Mouse (Mus musculus): Measurements from ENCODE around the gene Gpcpd1.

DNA sequence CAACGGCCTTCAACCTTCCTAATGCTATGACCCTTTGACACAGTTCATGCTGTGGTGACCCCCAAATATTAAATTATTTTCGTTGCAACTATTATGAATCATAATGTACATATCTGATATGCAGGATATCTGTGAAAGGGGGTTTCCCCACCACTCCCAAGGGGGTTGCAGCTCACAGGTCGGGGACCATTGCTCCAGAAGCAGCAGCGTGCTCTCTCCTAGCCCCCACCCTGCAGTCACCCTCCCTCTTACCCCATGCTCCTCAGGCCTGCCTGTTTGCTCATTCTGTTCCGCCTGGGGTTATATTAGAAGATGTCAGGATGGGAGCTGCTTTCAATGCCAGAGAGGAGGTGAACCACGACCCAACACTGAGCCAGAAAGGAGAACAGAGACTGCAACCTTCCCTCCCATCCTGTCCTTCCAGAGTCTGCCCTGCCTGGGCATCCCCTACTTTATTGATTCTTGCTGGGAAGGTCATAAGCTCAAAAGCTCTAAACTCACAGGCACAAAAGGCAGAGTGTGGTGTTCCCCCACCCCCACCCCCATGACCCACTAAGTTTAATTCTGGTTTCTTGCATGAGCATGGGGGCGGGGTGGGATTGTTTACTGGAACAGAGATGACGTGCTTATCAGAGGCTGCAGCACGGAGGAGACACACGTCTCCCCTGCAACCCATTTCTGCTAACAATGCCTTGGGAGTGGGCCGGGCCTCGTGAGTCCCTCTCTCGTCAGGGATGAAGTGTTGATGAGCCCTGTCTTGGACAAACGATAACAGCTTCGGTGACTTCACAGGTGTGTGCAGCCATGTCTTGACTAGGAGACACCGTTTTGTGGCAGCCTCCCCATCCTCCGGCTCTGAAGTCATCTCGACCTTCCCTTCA is 69.3 kb downstream of the Gpcpd1 start:
- TF ChIP-seq CTCF (IDR thresholded peaks at IDR 0.05; ENCODE audit: low read depth), result no peak
- TF ChIP-seq EP300 (IDR thresholded peaks at IDR 0.05; ENCODE audit: low read depth), result no peak

All from heart, postnatal 0 days (tissue).